Mouse (Mus musculus) ovary, adult 18-20 months (tissue): ENCODE measurements around the gene Adcy6.
"Not testable (repeated sequence)": the region's sequence is repeated elsewhere in the genome, so short reads cannot be mapped to it uniquely, and the experiment has no call there.

Source experiments
- DNase-seq: peaks from one replicate; pipeline ENCODE4 v3.0.0; 2022; ENCODE audit warnings: low spot score, mixed read lengths

Adcy6 gene

DNA sequence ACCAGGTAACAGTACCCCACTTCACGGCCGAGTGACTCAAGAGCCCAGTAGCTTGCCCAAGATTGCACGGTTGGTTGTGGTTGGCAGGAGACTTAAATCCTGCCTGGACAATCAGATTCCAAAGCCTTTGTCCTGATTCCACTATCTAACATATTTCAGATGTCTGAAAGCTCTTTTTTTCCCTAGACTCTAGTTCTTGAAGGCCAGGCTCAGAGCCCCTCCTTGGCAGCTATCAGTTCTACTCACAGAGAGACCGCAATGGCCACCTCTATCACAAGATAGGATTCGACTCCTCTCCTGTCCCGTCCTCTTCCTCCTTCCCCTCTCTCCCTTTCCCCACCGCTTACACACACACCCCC lies 8.1 kb downstream of the Adcy6 start:
- no peak for DNase-seq

DNA sequence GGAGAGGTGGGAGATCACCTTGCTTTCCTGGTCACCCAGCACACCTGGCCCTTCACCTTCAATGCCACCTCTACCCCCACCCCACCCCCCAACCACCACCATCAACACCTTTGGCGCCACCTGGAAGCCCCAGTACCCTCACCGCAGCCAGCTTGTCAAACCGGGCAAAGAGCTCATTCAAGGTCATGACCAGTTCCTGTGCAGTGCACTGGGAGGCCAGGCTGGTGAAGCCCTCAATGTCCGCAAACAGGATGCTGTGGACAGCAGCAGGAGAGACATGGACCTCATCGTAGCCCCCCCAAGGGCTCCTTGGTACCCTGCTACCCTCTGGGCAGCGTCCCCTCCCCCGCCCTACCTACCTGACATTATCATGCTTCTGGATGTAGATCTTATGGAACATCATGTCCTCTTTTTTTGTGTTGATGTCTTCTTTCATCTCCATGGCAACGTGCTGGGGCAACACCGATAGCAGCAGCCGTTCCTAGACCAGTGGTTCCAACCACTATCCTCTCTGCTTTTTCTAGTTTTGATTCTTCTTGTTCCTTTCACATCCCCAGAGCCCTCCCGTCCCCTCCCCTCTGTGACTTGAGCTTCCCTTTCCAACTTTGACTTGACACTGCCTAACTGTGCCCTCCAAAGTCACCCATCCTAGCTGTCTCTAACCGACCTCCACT lies 9.7 kb downstream of the Adcy6 start:
- DNase-seq = no peak

DNA sequence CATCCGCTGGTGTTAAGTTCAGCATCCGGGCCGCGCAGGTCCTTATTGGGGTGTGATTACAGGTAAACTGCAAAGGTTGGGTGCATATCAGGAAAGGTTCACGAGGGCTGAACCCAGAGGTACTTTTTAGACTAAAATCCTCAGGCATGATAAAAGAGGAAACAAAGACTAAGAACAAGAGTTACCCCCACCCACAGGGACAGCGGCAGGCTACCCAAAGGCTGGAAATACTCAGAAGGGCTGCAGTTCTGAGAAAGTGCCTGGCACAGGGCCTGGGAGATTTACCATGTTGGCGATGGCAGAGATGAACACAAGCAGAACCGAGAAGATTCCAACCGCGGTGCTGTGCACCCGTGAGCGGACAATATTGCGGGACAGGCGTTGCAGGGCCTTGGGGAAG lies 13.3 kb downstream of the Adcy6 start:
- no peak for DNase-seq

DNA sequence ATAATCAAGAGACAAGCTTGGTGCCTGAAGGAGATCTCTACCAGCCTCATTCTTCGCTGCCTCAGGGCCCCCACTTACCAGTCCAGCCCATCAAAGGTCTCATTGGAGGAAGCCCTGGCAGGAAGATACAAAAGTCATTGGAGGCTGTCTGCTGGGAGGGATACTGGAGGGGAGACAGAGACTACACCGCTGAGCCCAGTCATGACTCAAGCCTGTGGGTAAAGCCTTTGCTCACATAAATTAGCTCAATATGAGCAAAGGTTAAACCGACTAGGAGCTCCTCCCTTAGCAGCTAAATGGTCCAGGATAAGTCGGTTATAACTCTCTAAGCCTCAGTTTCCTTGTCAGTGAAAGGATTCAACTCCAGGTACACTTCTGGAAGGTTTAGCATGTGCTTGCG lies 14.8 kb downstream of the Adcy6 start:
- DNase-seq = no peak

DNA sequence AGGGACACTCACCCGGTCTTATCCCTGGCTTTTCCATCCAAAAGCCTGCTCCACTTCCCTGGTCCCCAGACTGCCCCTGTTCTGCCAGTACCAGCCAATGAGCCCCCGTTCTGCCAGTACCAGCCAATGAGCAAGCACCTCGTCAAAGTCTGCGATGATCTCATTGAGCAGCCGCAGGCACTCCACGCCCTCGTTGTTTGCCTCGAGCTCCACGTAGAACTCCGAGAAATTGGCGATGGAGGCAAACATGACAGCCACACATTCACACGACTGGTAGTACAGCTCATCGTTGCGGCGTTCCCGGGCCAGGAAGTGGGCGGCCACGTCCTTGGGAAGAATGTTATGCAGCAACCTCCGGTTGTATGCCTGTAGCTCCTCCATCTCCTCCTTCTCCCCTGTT lies 15.7 kb downstream of the Adcy6 start:
- no peak for DNase-seq

DNA sequence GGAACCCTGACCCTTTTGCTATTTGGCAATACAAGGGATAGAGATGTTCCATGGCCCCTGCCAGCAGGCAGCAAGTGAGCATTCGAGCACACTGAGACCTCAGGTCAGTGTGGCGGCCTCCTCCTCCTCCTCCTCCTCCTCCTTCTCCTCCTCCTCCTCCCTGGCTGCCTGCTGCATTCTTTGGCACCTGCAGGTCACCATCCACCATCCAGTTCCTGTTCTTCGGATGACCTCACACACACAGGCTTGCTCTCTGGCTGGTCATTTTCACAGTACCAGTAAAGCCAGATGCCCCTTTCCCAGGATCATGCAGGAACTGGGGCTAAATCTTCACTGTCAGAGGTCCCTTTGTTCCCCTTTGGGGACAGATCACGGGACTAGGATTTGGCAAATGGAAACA lies 18.5 kb downstream of the Adcy6 start:
- DNase-seq = no peak

DNA sequence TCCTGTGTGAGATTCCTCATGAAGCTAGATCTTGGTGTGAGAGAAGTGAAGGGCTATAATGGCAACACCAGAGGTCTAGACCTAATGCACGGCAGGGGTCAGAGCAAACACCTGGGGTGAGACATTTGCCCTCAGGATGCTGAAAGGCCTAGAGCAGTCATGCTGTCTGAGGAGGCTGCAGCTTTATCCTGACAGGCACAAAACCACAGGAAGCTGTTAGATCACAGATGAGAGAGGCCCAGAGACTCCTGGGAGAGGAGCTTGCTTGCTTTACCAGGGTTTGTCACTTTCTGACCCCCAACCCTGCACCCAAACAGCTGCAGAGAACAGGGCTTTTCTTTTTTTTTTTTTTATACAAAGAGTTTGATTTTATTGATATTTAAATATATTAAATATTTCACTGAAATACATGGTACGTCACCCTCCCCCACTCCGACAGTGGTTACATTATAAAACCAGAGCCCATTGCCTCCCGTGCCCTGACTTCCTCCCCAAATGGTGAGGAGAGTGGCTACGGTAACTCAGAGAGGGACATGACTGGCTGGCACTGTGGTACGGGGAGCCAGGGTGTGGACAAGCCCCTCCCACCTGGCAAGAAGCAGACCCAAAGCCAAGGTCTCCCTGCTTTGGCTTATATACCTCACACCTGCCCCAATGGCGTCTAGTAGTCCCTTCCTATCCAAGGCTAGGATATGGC lies 20.1 kb downstream of the Adcy6 start:
- DNase-seq = no peak

DNA sequence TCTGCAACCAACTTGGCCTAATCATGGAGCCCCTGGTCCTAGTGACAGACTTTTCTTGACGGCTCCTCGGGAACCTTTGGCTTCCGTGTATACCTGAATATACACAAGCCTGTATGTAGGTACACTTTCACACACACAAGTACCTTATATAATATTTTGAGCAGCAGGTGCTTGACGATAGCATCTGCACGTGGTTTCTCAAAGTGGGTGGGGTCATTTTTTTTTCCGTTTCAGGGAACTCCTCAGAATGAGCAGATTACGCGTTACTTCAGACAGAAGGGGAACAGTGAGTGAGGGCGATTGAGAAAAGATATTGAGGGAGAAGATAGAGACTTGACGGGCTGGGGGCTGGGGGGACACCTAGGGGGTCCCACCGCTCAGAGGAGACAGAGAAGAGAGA lies 22.1 kb downstream of the Adcy6 start:
- DNase-seq = no peak

DNA sequence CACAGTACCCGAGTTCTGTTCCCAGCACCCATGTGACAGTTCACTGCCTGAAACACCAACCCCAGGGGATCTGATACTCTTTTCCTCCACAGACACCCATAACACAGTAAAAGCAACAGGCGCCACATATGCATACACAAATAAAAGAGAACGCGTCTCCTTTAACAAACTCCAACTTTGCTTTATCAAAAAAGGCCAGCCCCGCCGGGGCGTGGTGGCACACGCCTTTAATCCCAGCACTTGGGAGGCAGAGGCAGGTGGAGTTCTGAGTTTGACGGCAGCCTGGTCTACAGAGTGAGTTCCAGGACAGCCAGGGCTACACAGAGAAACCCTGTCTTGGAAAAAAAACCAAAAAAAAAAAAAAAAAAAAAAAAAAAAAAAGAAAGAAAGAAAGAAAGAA lies 23.7 kb downstream of the Adcy6 start:
- DNase-seq = not testable (repeated sequence)

DNA sequence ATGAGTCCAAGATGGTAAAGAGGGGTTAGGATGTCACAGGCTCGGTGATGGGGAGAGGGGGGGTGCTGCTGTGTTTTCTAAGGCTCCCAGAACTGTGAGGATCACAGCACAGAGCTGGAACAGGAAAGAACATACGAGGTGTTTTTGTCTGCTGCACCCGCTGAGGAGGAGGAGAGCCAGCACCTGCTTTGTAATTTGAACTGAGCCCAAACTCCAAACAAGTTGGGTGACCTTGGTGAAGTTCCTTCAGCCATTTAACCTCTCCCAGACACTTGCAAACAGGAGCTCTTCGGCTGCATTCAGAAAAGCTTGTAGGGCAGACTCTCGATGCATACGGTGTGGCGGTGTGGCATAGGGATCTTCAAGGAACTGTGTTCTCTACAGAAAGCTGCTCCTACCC lies 24.5 kb downstream of the Adcy6 start:
- no peak for DNase-seq

DNA sequence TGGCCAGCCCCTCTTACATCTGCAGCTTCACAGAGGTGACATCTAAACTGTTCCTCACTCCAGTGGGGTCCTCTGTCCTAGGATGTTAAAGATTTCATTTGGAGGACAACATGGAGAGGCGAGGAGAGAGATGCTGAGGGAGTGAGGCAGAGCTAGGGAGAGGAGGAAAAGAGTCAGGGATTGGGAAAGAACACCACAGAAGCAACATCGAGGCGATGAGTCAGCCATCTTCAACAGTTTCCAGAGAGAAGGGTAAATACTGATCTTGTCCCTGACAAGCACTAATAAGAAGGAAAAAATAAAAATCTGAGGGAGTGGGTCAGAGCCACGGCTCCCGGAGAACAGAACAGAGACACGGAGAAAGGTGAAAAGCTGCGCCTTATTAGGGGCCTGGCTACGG lies 26.9 kb downstream of the Adcy6 start:
- DNase-seq = no peak

DNA sequence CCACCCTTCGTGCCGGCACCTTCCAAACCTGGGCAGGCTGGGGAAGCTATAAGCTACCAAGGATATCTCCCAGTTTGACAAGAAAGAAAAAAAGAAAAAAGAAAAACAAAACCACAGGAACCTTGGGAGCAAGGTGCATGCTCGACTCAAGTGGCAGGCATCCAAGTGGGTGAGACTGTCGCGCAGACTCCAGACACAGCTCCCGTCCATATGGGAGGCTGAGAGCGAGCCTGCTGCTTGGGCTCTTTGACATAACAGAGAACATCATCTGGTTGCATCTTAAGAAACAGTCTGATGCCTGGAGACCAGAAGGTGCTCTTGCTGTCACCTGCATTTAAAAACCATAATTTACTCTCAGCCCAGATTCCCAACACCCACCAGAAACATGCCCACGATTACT lies 27.5 kb downstream of the Adcy6 start:
- no peak for DNase-seq

DNA sequence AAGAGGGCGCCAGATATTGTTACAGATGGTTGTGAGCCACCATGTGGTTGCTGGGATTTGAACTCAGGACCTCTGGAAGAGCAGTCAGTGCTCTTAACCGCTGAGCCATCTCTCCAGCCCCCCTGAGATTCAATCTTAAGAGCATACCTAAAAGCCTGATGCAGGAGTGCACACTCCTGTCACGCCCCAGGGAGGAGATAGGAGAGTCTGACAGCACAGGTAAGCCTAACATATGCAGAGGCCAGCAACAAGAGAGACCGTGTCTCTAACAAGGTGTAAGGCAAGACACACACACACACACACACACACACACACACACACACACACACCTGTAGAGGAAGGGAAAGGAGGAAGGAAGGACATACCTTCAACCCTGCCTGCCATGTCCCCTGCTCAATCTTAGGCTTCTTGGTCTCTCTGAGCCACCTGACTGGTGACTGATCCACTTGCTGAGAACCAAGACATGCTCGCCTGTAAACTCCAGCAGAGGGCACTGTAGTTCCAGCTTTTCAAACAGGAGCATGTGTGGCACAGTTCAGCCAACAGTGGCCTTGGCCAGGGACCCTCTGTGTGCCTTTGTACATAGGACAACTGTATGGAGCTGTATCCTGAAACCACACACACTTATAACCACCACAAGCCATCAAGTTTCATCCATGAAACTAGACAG lies 29.9 kb downstream of the Adcy6 start:
- no peak for DNase-seq

DNA sequence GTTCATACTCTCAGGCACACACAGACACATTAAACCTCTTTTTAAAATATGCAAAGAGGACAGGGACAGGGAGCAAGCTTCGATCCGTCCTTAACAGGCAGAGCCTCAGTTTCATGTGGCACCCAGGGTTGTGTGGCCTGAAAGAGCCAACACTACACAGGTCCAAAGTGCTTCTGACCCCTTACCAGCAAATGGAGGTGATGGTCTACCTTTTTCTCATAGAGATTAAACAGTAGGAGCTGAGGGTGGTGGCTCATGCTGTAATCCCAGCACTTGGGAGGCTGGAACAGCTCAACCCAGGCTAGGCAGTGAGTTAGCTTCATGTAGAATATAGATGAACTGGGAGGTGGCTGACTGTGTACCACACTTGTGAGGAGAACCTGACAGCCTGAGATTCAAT lies 30.6 kb downstream of the Adcy6 start:
- no peak for DNase-seq

DNA sequence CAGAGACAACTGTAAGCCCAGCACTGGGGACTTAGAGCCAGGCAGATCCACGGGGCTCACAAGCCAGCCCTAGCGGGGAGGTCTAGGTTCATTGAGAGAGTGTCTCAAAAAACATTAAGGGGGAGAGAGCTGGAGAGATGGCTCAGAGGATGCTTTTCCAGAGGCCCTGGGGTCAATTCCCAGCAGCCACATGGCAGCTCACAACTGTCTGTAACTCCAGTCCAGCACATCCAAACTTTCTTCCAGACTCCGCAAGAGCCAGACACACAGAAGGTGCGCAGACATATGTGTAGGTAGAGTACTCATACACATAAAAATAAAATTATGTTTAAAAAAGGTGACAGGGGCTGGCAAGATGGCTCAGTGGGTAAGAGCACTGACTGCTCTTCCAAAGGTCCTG lies 36.6 kb downstream of the Adcy6 start:
- no peak for DNase-seq

DNA sequence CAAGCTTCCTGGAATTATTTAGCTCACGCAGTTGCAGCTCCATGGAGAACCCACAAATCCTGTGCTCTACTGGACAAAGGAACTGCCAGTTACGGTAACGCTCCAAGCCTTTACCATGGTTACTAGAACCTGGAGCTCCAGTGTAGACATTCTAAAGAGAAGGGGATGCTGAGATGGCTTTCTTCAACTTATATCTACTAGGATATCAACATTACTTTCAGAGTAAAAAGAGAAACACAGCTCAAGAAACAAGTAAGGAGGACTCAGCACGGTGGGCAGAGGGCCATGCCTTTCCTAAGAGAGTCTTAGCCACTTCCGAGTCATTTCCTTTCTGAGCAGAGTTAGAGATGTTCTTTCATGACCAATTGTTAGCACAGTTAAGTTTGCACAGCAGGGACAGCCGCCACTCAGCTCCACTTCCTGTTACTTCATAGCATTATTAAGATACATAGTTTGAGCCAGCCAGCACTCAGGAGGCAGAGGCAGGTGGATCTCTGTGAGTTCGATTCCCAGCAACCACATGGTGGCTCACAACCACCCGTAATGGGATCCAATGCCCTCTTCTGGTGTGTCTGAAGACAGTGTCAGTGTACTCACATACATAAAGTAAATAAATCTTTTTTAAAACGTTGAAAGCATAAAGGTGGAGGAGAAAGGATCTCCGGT lies 38.9 kb downstream of the Adcy6 start, which contains the start of the genes Ccnt1 and 4930415O20Rik:
Gene Ccnt1 (minus strand): TSS at position 51 of the 666 bp plus-strand sequence.
Gene 4930415O20Rik (plus strand): TSS at position 132 of the 666 bp plus-strand sequence.
- DNase-seq = no peak

DNA sequence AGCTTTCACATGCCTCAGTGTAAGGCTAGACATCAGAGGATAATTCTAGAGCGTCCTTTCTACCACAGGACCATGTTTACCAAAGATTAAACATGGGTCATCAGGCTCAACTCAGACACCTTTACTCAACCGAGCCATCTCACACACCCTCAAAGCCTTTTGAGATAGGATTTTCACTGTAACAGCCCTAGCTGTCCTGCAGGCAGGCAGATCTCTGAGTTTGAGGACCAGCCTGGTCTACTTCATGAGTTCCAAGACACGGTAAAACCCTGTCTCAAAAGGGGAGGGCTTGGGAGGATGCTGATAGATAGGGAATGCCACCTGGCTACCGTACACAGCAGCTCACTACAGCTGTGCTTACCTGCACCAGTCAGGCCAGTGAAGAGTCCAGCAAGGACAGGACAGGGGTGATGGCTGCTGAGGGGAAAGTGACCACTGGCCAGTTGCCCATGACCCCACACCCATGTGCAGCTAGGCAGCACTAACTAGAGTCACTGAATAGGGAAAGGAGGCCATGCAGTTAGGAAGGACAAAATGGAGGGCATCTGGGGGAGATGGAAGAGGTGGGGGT lies 40.0 kb downstream of the Adcy6 start:
- no peak for DNase-seq

DNA sequence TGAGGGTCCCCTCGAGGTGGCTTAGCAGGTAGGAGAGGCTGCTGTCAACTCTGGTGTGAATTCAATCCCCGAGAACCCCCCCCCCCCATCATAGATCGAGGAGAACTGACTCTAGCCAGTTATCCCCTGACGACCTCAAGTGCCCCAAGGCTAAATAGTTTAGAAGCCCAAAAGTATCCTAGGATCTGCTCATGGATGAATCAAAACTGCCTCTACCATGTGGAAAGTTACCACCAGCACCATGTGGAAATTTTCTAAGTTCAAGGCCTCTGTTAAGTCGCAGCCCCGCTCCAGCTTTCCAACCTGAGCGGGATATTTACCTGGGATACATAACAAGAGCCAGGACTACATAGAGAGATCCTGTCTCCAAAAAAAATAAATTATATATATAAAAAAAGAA lies 40.7 kb downstream of the Adcy6 start:
- no peak for DNase-seq

DNA sequence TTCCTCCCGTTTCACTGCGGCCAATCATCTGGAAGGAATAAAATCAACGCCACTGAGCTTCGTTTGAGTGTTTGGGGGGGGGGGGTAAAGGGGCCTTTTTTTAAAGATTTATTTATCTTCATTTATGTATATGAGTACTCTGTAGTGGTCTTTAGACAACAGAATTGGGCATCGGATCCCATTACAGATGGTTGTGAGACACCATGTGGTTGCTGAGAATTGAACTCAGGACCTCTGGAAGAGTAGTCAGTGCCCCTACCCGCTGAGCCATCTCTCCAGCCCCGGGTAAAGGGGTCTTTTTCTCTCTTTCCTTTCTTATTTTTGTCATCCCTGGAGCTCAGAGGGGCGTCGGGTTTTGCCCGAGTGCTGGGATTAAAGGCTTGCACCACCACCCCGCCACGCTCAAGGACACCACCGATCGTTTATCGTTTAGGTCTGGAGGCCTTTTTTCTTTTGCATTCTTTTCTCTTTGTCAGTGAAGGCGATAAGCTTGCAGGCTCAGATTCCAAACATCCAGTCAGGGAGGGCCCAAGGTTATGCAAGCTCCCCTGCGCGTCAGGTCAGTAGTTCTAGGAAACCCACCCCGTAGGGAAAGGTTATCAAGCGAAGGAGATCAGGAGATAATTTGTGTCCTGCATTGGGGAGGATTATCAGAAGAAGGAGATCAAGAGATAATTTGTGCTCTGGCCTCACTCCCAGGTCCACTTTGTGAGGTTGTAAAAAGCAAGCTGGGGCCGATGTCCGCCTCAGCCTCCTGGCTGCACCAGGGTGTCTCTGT lies 41.4 kb downstream of the Adcy6 start:
- peak; percentile 59 for DNase-seq

DNA sequence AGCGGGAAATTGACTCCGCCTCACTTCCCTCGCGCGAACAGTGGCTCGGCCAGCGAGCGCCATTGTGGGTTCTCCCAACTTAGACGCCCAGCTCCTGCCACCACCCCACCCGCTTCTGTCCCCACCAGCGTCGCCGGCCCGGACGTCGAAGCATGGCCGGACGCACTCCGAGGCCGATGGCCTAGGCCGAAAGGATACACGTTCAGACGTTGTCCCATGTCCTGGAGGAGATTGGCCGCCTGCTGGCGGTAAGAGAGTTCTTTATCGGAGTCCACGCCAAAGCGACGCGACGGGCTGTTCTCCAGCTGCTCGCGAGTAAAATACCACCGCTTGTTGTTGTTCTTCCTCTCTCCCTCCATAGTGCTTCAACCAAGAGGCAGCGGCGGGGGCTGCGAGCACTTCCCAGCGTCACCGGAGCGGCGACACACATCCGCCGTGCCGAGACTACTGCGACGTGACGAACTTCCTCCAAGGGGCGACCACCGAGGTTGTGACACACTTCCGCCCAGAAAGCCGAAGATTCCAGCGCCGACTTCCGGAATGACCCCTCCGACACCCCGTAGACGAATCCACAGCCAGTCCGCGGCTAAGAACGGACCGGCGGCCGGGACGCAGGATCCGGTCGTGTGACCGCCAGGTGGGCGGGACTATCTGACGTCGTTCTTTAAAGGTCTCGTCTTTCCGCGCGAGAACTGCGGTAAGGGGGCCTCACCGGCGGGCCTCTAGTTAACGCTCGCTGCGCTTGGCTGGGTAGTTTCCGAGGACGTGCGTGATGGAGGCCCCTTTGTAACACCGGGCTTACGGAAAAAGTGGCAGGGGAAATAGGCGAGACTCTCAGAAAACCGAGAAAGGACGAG lies 42.4 kb downstream of the Adcy6 start:
- DNase-seq = peak; percentile 99

DNA sequence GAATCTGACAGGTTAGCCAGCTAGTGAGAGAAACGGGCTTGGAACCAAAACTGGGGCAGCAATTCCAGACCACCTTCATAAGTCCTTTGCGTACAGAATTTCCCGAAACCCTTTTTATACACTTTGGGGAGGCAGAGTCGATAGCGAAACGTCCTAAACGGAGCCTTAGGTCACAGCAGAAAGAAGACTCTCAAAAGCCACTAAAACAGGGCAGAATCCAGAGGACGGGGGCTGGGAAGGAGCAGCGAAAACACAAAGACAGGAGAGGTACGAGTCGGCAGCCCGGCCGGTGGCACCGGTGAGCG lies 43.0 kb downstream of the Adcy6 start:
- DNase-seq = no peak
